Mouse (Mus musculus) hindbrain, embryonic 10.5 days (tissue): Measurements from ENCODE around the gene Tnfrsf1b. TPM values are rescaled to one million over a fixed set of nuclear protein-coding genes. Genes with fewer than 3 reads are reported as not detected.
A peak's percentile ranks its signal among the peaks of the same experiment; 100 is the strongest.

Source experiments
- DNase-seq: peaks from one replicate; pipeline ENCODE4 v3.0.0-alpha.2; 2017; ENCODE audit warnings: low spot score
- H3K27ac ChIP-seq: fragments of 300-500 bp; sonication (generic); 2 replicates; pipeline ENCODE4 v1.5.1; 2016; ENCODE audit warnings: mild to moderate bottlenecking, moderate library complexity
- H3K27me3 ChIP-seq: fragments of 300-500 bp; sonication (generic); 2 replicates; pipeline ENCODE4 v1.6.1; 2016; ENCODE audit warnings: mild to moderate bottlenecking; ENCODE audit not compliant: poor library complexity, insufficient read depth, severe bottlenecking
- H3K36me3 ChIP-seq: fragments of 300-500 bp; sonication (generic); 2 replicates; pipeline ENCODE4 v1.6.1; 2016; ENCODE audit warnings: mild to moderate bottlenecking, moderate library complexity
- H3K4me1 ChIP-seq: fragments of 300-500 bp; sonication (generic); replicated peaks from 2 replicates; pipeline ENCODE4 v1.6.1; 2016; ENCODE audit warnings: mild to moderate bottlenecking
- H3K4me3 ChIP-seq: fragments of 300-500 bp; sonication (generic); 2 replicates; pipeline ENCODE4 v1.5.1; 2016; ENCODE audit warnings: mild to moderate bottlenecking, moderate library complexity
- H3K9me3 ChIP-seq: fragments of 300-500 bp; sonication (generic); 2 replicates; pipeline ENCODE4 v1.6.1; 2016; ENCODE audit warnings: mild to moderate bottlenecking, moderate library complexity
- WGBS: fragments of 180-500 bp; shearing (Covaris S2); methylation state at CpG from one replicate; pipeline ENCODE4 v1.1.7; 2016; 5-methylcytosine and 5-hydroxymethylcytosine counted together
- polyA plus RNA-seq: library from polyadenylated mRNA; unstranded; fragments of >200 nt; fragmentation: Nextera tagmentation; extraction: Ambion mirVana; gene quantifications from 2 replicates; pipeline ENCODE4 v1.2.1, GENCODE M21; 2016

Tnfrsf1b gene
- polyA plus RNA-seq: 2.8 and 3.1 TPM in 2 replicates

DNA sequence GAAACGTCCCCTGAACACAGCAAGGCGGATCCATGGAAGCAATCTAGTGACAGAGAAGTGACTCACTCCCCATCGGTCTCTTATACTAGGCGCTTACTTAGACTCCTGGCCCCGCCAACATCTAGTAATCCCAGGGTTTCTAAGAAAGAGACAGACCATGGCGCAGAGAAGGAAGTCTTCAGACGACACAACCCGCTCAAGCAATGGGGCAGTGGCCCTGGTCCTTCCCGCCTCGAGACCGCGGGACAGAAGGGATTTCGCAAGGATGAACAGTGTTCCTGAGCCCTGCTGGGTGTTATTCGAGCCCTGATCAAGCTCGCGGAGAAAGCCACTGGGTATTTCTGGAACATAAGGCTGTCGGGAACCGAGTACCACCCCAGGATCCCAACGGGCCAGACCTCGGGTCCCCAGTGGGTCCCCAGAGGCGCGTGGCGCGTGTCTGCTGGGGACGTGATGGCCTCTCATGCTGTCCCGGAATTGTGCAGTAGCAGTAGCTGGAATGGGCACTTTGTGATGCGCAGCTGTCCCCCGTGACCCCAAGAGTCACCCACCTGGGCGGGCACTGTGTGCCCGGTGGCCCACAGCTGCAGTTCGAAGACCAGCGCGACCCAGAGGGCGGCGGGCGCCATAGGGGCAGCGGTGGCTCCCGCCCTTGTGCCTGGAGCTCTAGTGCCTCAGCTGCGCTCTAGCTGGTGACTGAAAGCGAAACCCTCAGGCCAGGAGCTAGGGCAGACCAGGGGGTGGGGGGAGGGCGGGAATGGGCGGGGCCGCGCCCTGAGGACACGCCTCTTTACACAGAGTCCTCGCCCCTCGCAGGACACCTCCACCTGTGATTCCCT, at the start of gene Tnfrsf1b:
Tnfrsf1b (minus strand) TSS at position 698 of the 839 bp plus-strand sequence.
- Histone ChIP-seq H3K4me3 (peak within 1 kb of the TSS; percentile 59), H3K27me3 (peaks cover 40% of the 10 kb centered on the region), H3K4me1 (peaks cover 14% of the 10 kb centered on the region), H3K27ac (peak within 1 kb of the TSS; percentile 80), H3K9me3 (no peaks in the 10 kb centered on the region), H3K36me3 (no peaks in the 10 kb centered on the region)
- peak; percentile 51 for DNase-seq
- under 1% methylated on average over 47 of the region's 47 CpGs for WGBS

DNA sequence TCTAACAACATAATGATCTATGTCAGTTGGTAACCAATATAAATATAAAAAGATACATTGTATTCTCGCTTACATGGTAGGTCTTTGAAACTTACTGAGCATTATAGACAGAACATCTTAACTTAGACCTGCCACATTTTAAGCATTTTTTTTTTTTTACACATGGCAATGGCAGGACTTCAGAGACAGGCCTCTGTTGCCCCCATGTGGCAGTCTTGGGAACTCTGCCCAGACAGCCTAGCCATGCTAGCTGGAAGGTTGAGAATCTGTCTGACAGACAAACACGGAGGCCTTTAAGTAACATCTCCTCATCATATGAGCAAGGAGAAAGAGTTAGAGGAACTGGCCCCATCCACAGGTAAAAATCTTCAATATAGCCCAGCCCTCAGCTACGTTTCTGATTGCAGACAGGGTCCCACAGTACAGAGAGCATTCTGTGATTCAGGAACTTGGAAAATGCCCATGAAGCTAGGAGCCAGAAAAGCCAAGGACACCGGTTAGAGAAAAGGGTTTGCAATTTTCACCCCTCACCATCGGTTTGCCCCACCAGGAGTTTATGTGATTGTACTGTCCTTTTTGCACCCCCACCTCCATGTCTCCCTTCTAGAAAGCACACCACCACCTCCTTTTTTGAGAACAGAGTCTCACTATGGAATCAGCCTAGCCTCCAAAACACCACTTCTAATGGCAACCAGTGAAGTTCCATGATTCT, 49.1 kb upstream of the Tnfrsf1b start:
- no peaks in the 10 kb centered on the region for H3K9me3 ChIP-seq
- 56% methylated on average over 5 of the region's 5 CpGs for WGBS

DNA sequence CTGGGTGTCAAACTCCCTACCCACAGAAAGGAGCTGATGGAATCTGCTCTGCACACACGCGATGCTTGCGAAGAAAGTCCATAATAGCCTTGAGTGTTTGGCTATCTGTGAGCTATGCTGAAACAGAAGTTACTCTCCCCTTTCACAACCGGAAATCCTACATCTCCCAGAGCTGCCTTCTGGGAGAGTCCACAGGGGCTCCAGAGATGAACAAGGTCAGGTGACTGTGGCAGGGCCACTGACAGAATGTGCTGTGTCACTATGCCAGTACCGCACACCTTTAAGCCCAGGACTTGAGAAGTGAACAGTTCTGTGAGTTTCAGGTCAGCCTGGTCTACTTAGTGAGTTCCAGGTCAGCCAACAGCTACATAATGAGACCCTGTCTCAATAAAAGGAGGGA, 47.9 kb upstream of the Tnfrsf1b start:
- Histone ChIP-seq H3K36me3 (no peaks in the 10 kb centered on the region), H3K27me3 (no peaks in the 10 kb centered on the region), H3K4me3 (no peak overlapping the region), H3K4me1 (no peaks in the 10 kb centered on the region), H3K9me3 (no peaks in the 10 kb centered on the region), H3K27ac (no peak overlapping the region)
- 89% methylated on average over 5 of the region's 5 CpGs for WGBS
- no peak for DNase-seq

More for the DNA sequence above, 49.1 kb upstream of the Tnfrsf1b start:
- H3K4me3 ChIP-seq: no peak overlapping the region
- H3K27ac ChIP-seq: no peak overlapping the region
- H3K4me1 ChIP-seq: no peaks in the 10 kb centered on the region
- peak; percentile 51 for DNase-seq
- no peaks in the 10 kb centered on the region for H3K36me3 ChIP-seq
- no peaks in the 10 kb centered on the region for H3K27me3 ChIP-seq

DNA sequence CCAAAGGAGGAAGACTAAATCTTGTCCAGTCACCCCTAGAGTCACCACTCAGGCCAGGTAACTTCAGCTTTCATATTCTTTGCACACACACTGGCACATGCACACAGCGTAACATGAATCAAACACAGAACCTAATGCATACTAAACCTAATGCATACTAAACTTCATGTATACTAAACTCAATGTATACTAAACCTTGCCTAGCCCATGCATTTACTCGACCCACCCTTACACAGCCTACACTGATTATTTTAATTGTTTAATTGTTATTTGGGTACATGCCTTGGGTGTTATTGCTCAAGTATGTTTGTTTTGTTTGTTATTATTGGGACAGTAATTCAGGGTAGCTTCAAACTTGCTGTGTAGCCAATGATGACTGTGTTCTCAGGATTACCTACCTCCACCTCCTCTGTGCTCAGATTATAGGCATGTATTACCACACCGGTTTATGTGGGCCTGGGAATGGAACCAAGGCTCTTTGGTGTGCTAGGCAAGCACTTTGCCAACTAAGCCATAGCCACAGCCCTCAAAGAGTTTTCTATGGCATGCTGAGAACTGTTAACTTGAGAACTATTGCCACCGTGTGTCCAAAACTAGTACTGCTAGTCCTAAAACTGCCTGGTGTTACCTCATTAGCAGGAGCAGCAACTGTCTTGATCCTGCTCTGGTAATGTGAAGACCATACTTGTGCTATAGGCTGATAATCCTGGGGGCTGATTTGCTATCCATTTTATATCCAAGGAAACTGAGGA, 39.9 kb upstream of the Tnfrsf1b start:
- Histone ChIP-seq H3K4me1 (no peaks in the 10 kb centered on the region), H3K4me3 (no peak overlapping the region), H3K27me3 (no peaks in the 10 kb centered on the region), H3K36me3 (no peaks in the 10 kb centered on the region), H3K9me3 (no peaks in the 10 kb centered on the region), H3K27ac (no peak overlapping the region)
- 53% methylated on average over 4 of the region's 4 CpGs for WGBS
- peak; percentile 59 for DNase-seq

DNA sequence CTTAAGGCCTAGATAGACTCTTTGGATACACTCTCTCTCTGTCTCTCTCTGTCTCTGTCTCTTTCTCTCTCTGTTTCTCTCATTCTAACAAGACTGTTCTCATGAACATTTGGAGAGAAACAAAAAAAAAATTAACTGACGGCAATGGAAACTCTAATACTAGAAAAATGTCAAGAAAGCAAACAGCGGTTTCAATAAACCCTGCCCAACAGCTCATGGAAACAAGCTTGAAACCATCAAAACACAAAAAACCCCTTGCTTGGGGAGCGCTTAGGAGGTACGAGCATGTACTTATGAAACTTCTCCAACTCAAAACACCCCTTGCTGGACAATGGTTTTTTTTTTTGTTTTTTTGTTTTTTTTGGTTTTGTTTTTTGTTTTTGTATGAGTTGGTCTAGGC, 38.0 kb upstream of the Tnfrsf1b start:
- Histone ChIP-seq H3K4me1 (no peaks in the 10 kb centered on the region), H3K36me3 (no peaks in the 10 kb centered on the region), H3K9me3 (no peaks in the 10 kb centered on the region), H3K27ac (no peak overlapping the region), H3K4me3 (no peak overlapping the region), H3K27me3 (no peaks in the 10 kb centered on the region)
- DNase-seq: no peak
- WGBS: 93% methylated on average over 4 of the region's 4 CpGs

DNA sequence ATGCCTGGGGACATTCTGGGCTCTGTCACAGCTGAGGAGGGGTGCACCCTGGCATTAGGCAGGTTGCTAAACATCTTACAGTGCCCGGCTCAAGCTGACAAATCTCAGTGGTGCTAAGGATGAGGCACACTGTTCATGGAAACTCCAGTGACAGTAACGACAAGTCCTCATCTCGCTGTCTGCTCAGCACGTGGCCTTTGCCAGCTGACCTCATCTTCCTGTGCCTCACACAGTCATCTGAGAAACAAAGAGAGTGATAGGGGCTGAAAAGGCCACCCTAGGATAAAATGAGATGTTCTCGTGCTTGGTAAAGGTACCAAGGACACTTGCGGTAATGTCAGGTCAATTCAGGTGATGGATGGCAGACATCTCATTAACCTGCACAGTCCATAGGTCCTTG, 36.8 kb upstream of the Tnfrsf1b start:
- Histone ChIP-seq H3K27me3 (no peaks in the 10 kb centered on the region), H3K27ac (no peak overlapping the region), H3K36me3 (no peaks in the 10 kb centered on the region), H3K4me1 (no peaks in the 10 kb centered on the region), H3K9me3 (no peaks in the 10 kb centered on the region), H3K4me3 (no peak overlapping the region)
- no peak for DNase-seq
- 75% methylated on average over 6 of the region's 6 CpGs for WGBS

DNA sequence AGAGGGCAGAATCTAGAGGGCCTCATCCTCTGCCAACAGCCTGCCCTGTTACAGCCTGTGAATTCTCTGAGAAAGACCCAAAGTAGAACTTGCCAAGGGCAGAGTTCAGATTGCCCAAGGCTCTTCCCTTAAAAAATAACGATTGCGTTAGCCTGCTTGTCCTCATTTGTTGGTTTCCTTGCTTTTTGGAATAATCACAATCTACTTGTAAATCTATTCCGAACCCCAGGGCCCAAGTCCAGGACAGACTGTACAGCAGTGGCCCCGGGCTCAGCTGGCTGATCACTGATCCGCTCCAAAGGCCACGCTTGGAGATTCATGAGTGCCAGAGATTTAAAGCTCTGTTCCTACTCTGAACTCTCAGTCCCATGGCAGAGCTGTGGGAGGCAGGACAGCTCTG, 34.3 kb upstream of the Tnfrsf1b start:
- Histone ChIP-seq H3K27ac (no peak overlapping the region), H3K36me3 (no peaks in the 10 kb centered on the region), H3K27me3 (no peaks in the 10 kb centered on the region), H3K9me3 (no peaks in the 10 kb centered on the region), H3K4me1 (no peaks in the 10 kb centered on the region), H3K4me3 (no peak overlapping the region)
- 88% methylated on average over 6 of the region's 6 CpGs for WGBS
- no peak for DNase-seq

DNA sequence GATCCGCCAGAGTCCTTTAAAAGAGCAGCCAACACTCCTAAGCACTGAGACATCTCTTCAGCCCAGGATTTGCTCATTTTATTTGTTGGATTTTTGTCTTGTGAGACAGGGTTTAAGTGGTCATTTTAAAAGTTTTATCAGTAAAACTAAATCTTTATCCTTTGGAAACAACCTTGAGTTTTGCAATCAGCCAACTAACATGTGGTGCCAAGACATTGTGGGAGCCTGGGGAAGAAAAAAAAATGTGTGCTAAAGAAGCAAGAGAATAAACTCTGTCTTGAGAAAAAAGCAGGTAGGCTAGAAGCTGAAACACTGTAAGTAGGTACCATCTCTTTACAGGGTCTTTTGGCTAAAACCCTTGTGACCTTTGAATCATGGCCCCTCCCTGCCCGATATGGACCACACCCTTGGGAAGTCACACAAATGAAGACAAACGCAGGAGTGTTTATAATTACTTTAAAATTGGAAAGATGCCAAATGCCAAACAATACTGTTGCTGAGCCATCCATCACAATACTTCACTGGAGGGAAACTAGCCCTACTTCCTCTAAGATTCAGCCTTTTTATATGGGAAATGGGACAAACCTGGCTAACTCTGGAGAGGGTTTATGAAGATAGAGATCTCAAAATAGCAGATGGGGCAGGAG, 32.2 kb upstream of the Tnfrsf1b start:
- H3K27ac ChIP-seq: no peak overlapping the region
- no peaks in the 10 kb centered on the region for H3K4me1 ChIP-seq
- 92% methylated on average over 3 of the region's 3 CpGs for WGBS

DNA sequence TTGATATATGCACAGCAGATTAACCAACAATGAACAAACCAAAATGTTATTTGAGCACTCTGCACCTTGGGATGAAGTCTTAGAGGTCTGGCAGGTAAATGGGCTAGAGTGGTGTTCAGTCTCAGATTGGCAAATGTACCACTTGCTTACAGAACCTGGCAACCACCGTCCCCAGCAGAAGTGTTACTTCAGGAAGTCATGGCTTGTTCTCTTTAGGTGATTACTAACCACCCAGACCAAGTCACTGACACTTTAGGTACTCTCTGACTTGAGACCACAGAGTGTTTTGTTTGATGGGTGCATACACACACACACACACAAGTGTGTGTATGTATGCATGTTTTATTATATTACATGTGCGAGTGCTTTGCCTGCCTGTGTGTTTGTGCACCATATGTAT, 31.6 kb upstream of the Tnfrsf1b start:
- no peak overlapping the region for H3K4me3 ChIP-seq
- no peak overlapping the region for H3K27ac ChIP-seq
- WGBS: 92% methylated on average over 2 of the region's 2 CpGs
- H3K36me3 ChIP-seq: no peaks in the 10 kb centered on the region
- no peaks in the 10 kb centered on the region for H3K4me1 ChIP-seq
- H3K9me3 ChIP-seq: no peaks in the 10 kb centered on the region
- no peaks in the 10 kb centered on the region for H3K27me3 ChIP-seq
- DNase-seq: no peak

More for the DNA sequence above, 32.2 kb upstream of the Tnfrsf1b start:
- Histone ChIP-seq H3K4me3 (no peak overlapping the region), H3K36me3 (no peaks in the 10 kb centered on the region), H3K27me3 (no peaks in the 10 kb centered on the region), H3K9me3 (no peaks in the 10 kb centered on the region)
- no peak for DNase-seq

DNA sequence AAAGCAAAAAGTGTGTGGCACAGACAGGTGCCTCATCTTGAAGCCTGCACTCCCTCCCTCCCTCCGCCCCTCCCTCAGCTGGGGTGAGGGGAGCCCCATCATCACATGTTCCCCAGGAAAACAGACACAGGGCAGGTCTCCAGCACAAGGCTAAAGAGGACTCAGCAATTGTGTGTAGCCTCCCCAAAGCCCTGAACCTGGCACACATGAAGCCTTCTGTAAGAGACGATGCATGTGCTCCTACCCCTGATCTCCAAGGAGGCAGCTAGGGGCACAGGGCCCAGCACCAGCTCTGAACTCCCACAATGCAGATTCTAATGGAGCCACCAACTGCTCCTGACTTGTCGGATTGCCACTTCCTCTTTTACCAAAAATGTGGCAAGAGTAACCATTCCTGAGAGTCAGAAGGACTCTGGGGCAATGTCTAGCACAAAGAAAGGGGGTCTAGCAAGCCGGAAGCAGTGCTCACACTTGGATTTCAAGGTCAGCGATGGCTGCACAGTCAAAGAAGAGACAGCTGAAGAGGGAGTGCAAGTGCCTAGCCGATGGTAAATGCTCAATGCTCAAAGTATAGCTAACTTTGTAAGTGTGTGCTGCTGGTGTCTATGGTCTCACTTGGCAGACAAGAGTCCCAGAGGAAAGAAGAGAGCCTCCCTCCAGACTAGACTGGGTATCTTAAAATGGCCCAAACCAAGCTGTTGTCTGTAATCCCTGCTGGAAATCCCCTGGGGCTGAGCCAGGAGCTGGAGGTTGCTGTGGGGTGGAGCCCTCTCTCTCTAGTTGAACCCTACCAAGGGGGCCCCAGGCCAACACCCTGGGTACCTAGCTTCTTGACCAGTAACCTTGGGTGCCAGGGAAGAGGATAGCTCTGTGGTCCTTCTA, 29.9 kb upstream of the Tnfrsf1b start:
- Histone ChIP-seq H3K36me3 (no peaks in the 10 kb centered on the region), H3K27me3 (no peaks in the 10 kb centered on the region), H3K4me3 (no peak overlapping the region), H3K27ac (no peak overlapping the region), H3K9me3 (no peaks in the 10 kb centered on the region), H3K4me1 (no peaks in the 10 kb centered on the region)
- 85% methylated on average over 6 of the region's 6 CpGs for WGBS
- DNase-seq: no peak

DNA sequence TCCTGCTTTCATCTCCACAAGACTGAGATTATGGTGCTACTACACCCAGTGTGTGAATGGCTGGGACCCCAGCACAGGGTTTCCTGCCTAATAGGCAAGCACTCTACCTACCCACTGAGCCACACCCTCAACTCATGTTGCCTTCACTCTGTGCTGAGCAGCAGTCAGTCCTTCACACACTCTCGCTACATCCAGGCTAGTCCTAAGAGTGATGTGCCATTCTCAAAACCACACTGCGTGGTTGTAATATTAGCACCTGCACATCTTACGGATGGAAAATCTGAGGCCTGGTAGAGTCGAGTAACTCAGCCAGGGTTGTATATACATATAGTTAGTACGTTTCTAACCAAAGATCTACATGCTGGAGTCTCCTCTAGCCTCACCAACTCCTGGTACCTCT, 28.2 kb upstream of the Tnfrsf1b start:
- DNase-seq: no peak
- no peaks in the 10 kb centered on the region for H3K36me3 ChIP-seq
- 92% methylated on average over 5 of the region's 5 CpGs for WGBS
- no peaks in the 10 kb centered on the region for H3K9me3 ChIP-seq
- no peak overlapping the region for H3K4me3 ChIP-seq
- H3K27me3 ChIP-seq: no peaks in the 10 kb centered on the region
- H3K27ac ChIP-seq: no peak overlapping the region
- H3K4me1 ChIP-seq: no peaks in the 10 kb centered on the region

DNA sequence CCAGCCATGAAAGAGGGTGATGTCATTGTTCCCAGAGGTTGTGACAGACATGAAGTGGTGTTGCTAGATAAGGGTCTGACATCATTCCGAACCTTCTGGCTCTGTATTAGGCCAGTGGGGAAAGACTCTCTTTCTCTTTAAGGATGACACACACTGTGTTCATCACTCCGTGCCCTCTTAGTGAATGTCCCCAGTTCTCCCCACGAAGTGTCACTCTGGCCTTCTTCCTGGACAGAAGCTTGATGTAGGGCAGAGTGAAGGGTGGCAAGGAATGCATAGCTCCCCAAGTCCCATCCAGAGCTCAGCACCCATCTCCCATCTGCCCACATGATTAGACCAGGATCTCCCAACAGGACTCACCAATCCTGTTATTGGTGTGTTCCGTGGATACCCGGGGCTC, 27.3 kb upstream of the Tnfrsf1b start:
- no peaks in the 10 kb centered on the region for H3K9me3 ChIP-seq
- no peaks in the 10 kb centered on the region for H3K36me3 ChIP-seq
- no peak overlapping the region for H3K27ac ChIP-seq
- H3K4me3 ChIP-seq: no peak overlapping the region
- no peaks in the 10 kb centered on the region for H3K27me3 ChIP-seq
- WGBS: 92% methylated on average over 5 of the region's 5 CpGs
- H3K4me1 ChIP-seq: no peaks in the 10 kb centered on the region
- no peak for DNase-seq
